Mouse (Mus musculus): ENCODE results near the gene Taar2.

Taar2 gene

DNA sequence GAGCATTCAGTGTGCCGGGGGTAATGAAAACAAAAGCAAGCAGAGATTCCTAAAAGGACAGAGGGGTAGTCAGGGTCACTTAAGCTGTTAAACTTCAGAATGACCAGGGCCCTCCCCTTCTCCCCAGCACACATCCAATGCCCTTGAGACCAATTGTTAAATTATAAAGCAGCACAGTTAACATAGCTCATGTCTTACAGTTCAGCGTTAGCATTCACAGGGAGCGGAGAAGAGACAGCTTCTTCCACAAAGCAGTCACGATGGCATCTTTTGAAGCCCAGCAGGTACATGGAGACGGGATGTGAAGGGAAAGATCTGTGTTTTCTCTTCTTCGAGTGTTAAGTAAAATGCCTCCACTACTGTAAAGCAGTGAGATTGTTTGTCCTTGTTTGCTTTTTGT, at the start of gene Taar2:
TSS of gene Taar2 (plus strand) at position 261 of the 400 bp plus-strand sequence.
- no peak for DNase-seq (ENCODE audit: low spot score)

GRCm38 (mm10) chr10:23892987-23893386, 45.4 kb upstream of the Taar2 start:
- no peak for DNase-seq (ENCODE audit: low spot score)

DNA sequence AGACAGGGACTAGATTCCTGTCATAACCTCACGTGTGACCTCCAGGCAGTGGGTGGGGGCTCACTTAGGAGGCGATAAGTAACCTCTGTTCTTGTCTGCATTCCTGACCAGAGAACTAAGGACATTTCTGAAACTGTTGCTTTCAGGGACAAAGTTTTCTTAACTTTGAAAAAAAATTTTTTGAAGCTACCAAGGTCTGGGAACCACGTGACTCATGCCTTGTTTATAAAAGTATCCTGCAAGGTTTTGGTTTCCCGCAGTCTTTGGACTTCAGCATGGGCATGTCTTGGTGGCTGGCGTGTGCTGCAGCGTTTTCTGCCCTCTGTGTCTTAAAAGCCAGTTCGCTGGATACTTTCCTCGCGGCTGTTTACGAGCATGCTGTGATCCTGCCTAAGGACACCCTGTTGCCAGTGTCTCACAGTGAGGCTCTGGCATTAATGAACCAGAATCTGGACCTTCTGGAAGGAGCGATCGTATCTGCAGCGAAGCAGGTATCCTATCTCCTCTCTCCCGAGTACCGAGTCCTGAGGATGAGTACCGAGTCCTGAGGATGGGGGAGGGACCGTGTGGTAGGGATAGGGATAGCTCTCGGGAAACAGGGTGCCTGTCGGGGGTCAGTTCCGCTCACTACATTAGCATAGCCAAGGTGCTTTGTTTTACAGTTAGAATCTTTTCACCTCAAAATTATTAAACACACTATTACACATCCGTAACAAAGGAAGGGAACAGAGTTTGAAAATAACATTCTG, 43.6 kb upstream of the Taar2 start, which contains the start of gene Vnn1:
TSS of gene Vnn1 (plus strand) at position 88 of the 749 bp plus-strand sequence.
- no peak for DNase-seq (ENCODE audit: low spot score)

DNA sequence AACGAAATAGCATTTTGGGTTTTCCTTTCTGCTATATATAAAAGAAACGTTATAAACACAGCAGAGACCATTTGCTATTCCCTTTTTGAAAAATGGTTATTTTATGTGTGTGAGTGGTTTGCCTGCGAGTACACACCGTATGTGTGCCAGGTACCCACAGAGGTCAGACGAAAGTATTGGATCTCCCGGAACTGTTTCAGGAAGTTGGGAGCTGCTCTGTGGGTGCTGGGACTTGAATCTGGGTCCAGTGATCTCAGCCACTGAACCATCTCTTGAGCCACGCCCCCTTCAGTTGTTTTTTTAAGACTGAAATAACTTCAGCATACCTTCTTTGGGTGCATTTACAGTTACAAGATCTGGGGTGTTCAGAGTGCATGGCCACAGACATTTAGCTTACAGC, 43.0 kb upstream of the Taar2 start:
- no peak for DNase-seq (ENCODE audit: low spot score)

- DNase-seq (ENCODE audit: low spot score): no peak
Observed at GRCm38 (mm10) chr10:23901119-23901518, 37.3 kb upstream of the Taar2 start.

- no peak for DNase-seq (ENCODE audit: low spot score)
Observed at GRCm38 (mm10) chr10:23905661-23906060, 32.7 kb upstream of the Taar2 start.

- no peak for DNase-seq (ENCODE audit: low spot score)
Observed at GRCm38 (mm10) chr10:23920056-23920455, 18.3 kb upstream of the Taar2 start, which contains the start of gene Taar1. TSS of gene Taar1 (plus strand) at chr10:23920356.

GRCm38 (mm10) chr10:23922468-23922867, 15.9 kb upstream of the Taar2 start:
- DNase-seq (ENCODE audit: low spot score): no peak

DNA sequence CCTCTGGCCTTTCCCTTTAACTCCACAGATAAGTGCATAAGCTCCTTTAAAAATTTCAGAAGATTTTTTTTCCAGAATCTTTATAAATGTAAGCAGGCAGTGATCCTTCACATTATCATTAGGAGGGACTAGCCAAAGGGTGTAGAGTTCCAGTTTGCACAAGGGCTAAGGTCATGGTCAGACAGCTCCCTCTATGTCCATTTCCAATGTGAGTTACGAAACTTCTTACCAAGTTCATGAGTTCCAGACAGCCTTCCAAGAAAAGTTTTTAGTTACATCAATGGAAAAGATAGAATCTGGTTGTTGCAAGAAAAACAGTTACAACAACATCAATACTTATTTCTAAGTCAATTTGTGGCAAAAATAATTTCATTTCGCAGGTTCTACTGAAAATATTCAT, 14.4 kb upstream of the Taar2 start:
- DNase-seq (ENCODE audit: low spot score): no peak

- DNase-seq (ENCODE audit: low spot score): no peak
Observed at GRCm38 (mm10) chr10:23937613-23938012, 759 bp upstream of the Taar2 start.

- DNase-seq (ENCODE audit: low spot score): no peak
Observed at GRCm38 (mm10) chr10:23942465-23942864, 4.1 kb downstream of the Taar2 start.

GRCm38 (mm10) chr10:23948026-23948425, 9.7 kb downstream of the Taar2 start:
- DNase-seq (ENCODE audit: low spot score): no peak

- no peak for DNase-seq (ENCODE audit: low spot score)
Observed at GRCm38 (mm10) chr10:23949508-23950005, 11.2 kb downstream of the Taar2 start, which contains the start of gene Taar3. TSS of gene Taar3 (plus strand) at chr10:23949558.

DNA sequence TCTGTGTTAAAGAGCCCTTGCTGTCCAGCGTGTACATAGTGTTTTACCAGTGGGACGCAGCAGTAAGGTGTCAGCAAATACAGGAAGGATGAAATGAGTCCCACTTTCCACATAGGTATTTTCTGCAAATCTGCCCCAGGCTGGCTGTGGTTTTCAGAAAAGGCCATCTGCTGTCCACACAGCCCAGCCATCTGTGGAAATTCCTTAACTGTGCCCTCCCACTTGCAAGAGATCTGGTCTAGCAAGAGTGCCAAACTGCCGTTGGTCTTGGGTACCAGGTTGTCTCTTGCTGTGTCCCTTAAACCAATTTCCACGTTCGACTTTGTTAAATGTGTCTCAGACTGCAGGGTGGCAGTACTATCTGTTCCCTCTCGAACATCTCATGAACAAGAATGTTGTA, 13.3 kb downstream of the Taar2 start:
- DNase-seq (ENCODE audit: low spot score): no peak

- no peak for DNase-seq (ENCODE audit: low spot score)
Observed at GRCm38 (mm10) chr10:23959071-23959470, 20.7 kb downstream of the Taar2 start.

- no peak for DNase-seq (ENCODE audit: low spot score)
Observed at GRCm38 (mm10) chr10:23960444-23960915, 22.1 kb downstream of the Taar2 start, which contains the start of gene Taar4. TSS of gene Taar4 (plus strand) at chr10:23960494.

DNA sequence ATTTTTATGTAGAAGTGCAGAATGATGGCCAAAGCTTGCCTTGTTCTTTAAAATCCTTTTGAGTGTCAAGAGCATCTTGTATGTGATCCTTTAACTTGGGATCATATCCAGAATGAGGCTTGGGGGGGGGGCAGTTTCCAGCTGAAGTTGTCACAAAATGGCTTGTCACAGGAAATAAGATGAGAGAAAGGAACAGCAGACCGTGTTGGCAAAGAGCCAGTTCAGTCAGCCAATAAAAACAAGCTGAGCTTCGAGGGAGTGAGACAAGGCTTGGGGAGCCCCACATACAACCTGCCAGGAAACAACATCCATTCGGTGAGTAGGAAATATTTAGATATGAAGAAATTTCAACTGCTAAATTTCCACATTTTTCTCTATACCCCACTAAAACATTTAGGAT, 25.1 kb downstream of the Taar2 start:
- DNase-seq (ENCODE audit: low spot score): no peak

- DNase-seq (ENCODE audit: low spot score): no peak
Observed at GRCm38 (mm10) chr10:23964921-23965610, 26.7 kb downstream of the Taar2 start.

DNA sequence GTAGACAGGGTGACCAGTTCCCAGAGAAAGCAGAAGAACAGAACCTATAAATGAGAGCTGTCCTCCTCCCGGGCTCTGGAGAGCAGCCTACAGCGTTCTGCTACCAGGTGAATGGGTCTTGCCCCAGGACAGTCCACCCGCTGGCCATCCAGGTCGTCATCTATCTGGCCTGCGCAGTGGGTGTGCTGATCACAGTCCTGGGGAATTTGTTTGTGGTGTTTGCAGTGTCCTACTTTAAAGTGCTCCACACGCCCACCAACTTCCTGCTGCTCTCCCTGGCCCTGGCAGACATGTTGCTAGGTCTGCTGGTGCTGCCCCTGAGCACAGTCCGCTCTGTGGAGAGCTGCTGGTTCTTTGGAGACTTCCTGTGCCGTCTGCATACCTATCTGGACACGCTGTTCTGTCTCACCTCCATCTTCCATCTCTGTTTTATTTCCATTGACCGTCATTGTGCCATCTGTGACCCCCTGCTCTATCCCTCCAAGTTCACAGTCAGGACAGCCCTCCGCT, 32.3 kb downstream of the Taar2 start, which contains the start of gene Taar5:
TSS of gene Taar5 (plus strand) at position 51 of the 510 bp plus-strand sequence.
- no peak for DNase-seq (ENCODE audit: low spot score)

GRCm38 (mm10) chr10:23971256-23971655, 32.9 kb downstream of the Taar2 start:
- DNase-seq (ENCODE audit: low spot score): no peak

DNA sequence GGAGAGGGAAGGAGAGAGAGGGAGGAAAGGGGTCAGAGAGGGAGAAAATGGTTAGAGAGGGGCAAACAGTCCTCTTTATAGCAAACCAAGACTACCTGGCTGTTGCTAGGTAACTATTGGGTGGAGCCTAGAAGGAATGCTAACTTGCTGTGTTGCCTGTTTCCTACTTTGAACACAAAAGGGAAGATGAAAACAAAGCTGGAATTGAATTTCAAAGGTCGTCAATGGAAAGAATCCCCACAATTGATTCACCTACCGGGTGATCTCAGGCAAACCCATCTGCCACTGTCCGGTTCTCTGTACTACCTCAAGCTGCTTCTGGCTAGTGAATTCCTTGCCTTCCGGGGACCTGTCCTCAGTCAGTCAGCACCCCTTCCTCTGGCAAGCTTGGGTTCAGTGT, 39.6 kb downstream of the Taar2 start:
- DNase-seq (ENCODE audit: low spot score): no peak

DNA sequence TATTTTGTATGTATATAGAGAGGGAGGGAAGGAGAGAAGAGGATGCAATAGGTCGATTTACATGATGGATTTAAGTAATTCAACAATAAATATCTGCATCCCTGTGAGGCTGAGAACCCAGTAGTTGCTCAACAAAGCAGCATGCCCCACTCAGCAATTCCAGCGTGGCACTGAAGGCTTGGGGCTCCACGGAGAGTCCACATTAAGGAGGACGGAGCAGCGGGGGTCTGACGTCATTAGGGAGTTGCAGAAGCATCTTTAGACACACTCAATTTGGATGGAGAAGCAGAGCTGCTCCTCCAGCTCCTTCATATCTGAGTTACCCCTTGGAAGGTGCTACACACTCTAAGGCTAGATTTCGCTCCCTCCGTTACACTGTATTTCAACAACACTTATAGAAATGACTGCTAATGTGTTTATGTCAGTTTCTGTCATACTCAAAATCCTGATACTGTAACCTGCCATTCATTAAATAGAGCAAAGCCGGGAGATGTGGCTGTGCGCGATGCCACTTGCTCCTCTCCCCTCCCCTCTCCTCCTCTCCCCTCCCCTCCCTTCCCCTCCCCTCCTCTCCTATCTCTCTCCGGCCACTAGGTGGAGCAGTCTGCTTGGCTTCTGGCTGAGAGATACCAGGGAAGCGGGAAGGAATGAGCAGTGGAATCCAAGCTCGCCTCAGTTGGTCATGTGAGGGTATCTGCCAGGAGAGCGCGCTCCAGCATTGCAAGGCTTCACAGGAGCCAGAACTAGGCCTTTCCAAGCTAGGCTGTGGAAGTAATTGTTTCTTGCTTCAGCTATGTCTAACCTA, 40.7 kb downstream of the Taar2 start:
- DNase-seq (ENCODE audit: low spot score): peak; percentile 9
